Mouse (Mus musculus) lung, postnatal 0 days (tissue): Measurements from ENCODE around the gene Cfap97. TPM values are rescaled to one million over a fixed set of nuclear protein-coding genes. Genes with fewer than 3 reads are reported as not detected.
A peak's percentile ranks its signal among the peaks of the same experiment; 100 is the strongest.

Source experiments
- ATAC-seq: fragments of 200-750 bp; cut with Nextera tagmentation; 2 replicates; pipeline ENCODE4 v1.8.0; 2017; ENCODE audit warnings: moderate library complexity
- DNase-seq: peaks from one replicate; pipeline ENCODE4 v3.0.0-alpha.2; 2016; ENCODE audit warnings: low spot score
- H3K27ac ChIP-seq: fragments of 300-500 bp; sonication (generic); 2 replicates; pipeline ENCODE4 v1.5.1; 2014; ENCODE audit warnings: antibody characterized with exemption, mild to moderate bottlenecking, low read length, mixed read lengths
- H3K27me3 ChIP-seq: fragments of 300-500 bp; sonication (generic); replicated peaks from 2 replicates; pipeline ENCODE4 v1.6.1; 2014; ENCODE audit warnings: low read length, mixed read lengths; ENCODE audit not compliant: insufficient read depth
- H3K36me3 ChIP-seq: fragments of 300-500 bp; sonication (generic); 2 replicates; pipeline ENCODE4 v1.6.1; 2014; ENCODE audit warnings: low read length, mixed read lengths; ENCODE audit not compliant: insufficient read depth
- H3K4me1 ChIP-seq: fragments of 300-500 bp; sonication (generic); 2 replicates; pipeline ENCODE4 v1.6.1; 2014; ENCODE audit warnings: antibody characterized with exemption, low read depth, low read length, mixed read lengths; ENCODE audit not compliant: insufficient read depth
- H3K4me2 ChIP-seq: fragments of 300-500 bp; sonication (generic); replicated peaks from 2 replicates; pipeline ENCODE4 v1.6.1; 2014; ENCODE audit warnings: low read depth, mild to moderate bottlenecking, low read length, moderate library complexity, mixed read lengths
- H3K4me3 ChIP-seq: fragments of 300-500 bp; sonication (generic); 2 replicates; pipeline ENCODE4 v1.5.1; 2014; ENCODE audit warnings: low read depth, low read length
- H3K9ac ChIP-seq: fragments of 300-500 bp; sonication (generic); replicated peaks from 2 replicates; pipeline ENCODE4 v1.6.1; 2014; ENCODE audit warnings: low read depth, mild to moderate bottlenecking
- H3K9me3 ChIP-seq: fragments of 300-500 bp; sonication (generic); 2 replicates; pipeline ENCODE4 v1.6.1; 2016; ENCODE audit warnings: low read length, mixed read lengths
- CTCF ChIP-seq: IDR thresholded peaks from 2 replicates; pipeline ENCODE4 v1.5.1; 2016; ENCODE audit warnings: antibody characterized with exemption, mild to moderate bottlenecking
- EP300 ChIP-seq: IDR thresholded peaks from 2 replicates; pipeline ENCODE4 v1.6.1; 2016; ENCODE audit warnings: antibody characterized with exemption, mild to moderate bottlenecking, control low read depth
- WGBS: fragments of 180-500 bp; shearing (Covaris S2); extraction: QIAGEN DNeasy Blood & Tissue Kit; methylation state at CpG from one replicate; pipeline ENCODE4 v1.1.7; 2014; 5-methylcytosine and 5-hydroxymethylcytosine counted together
- polyA plus RNA-seq: library from polyadenylated mRNA; unstranded; fragments of >200 nt; fragmentation: Nextera tagmentation; extraction: Ambion mirVana; gene quantifications from 2 replicates; pipeline ENCODE4 v1.2.1, GENCODE M21; 2015

Gene Cfap97
- polyA plus RNA-seq, 1 experiment from 2014 or later, result 25.8 TPM

DNA sequence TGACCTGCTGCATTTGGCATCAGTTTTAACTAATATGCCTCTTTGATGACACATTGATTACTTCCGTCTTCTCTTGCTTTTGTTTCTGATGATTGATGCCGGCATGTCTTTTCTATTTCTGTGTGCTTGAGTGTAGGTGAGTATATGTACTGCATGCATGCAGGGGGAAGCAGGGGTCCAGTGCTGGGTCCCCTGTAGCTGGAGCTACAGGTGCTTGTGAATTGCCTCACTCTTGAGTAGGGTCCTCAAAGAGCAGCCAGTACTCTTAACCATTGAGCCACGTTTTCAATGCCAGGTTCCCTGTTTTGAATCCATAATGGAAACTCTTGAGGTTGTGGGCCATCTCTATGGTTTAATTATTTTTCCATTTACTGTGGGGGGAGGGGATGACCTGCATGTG lies 52.7 kb downstream of the Cfap97 start:
- WGBS, result 90% methylated on average over 3 of the region's 3 CpGs
- Histone ChIP-seq H3K4me3 (no peak overlapping the region), H3K9me3 (no peaks in the 10 kb centered on the region), H3K27me3 (no peaks in the 10 kb centered on the region), H3K9ac (no peak overlapping the region), H3K27ac (no peak overlapping the region), H3K36me3 (peaks cover 10% of the 10 kb centered on the region), H3K4me1 (peaks cover 4% of the 10 kb centered on the region; the same call in 1 of the 2 replicates), H3K4me2 (no peak overlapping the region)
- DNase-seq (no peak), ATAC-seq (no peak)
- TF ChIP-seq CTCF (no peak), EP300 (no peak)

GRCm38 (mm10) chr8:46204974-46205640 lies 53.5 kb downstream of the Cfap97 start:
- no peak for DNase-seq
- Histone ChIP-seq H3K27me3 (no peaks in the 10 kb centered on the region), H3K9me3 (no peaks in the 10 kb centered on the region), H3K36me3 (peaks cover 10% of the 10 kb centered on the region), H3K4me2 (no peak overlapping the region), H3K9ac (no peak overlapping the region), H3K27ac (no peak overlapping the region), H3K4me3 (no peak overlapping the region), H3K4me1 (peaks cover 5% of the 10 kb centered on the region; the same call in 1 of the 2 replicates)
- 79% methylated on average over 9 of the region's 9 CpGs for WGBS
- TF ChIP-seq EP300 (no peak), CTCF (no peak)
- ATAC-seq, result no peak

GRCm38 (mm10) chr8:46206107-46206506 lies 54.5 kb downstream of the Cfap97 start:
- Histone ChIP-seq H3K4me2 (no peak overlapping the region), H3K36me3 (peaks cover 10% of the 10 kb centered on the region), H3K27ac (no peak overlapping the region), H3K4me1 (peaks cover 5% of the 10 kb centered on the region; the same call in 1 of the 2 replicates), H3K9me3 (no peaks in the 10 kb centered on the region), H3K4me3 (no peak overlapping the region), H3K27me3 (no peaks in the 10 kb centered on the region), H3K9ac (no peak overlapping the region)
- DNase-seq (no peak), ATAC-seq (no peak)
- WGBS, result 84% methylated on average over 6 of the region's 6 CpGs
- TF ChIP-seq CTCF (no peak), EP300 (no peak)

- Histone ChIP-seq H3K4me2 (no peak overlapping the region), H3K9ac (no peak overlapping the region), H3K9me3 (no peaks in the 10 kb centered on the region), H3K27ac (no peak overlapping the region), H3K36me3 (peaks cover 10% of the 10 kb centered on the region), H3K4me3 (no peak overlapping the region), H3K4me1 (peaks cover 9% of the 10 kb centered on the region; the same call in 1 of the 2 replicates), H3K27me3 (no peaks in the 10 kb centered on the region)
- DNase-seq (no peak), ATAC-seq (no peak)
- TF ChIP-seq EP300, result no peak
- no peak for TF ChIP-seq CTCF
- 60% methylated on average over 12 of the region's 12 CpGs for WGBS
These were observed 56.8 kb downstream of the Cfap97 start for GRCm38 (mm10) chr8:46208354-46208753.

DNA sequence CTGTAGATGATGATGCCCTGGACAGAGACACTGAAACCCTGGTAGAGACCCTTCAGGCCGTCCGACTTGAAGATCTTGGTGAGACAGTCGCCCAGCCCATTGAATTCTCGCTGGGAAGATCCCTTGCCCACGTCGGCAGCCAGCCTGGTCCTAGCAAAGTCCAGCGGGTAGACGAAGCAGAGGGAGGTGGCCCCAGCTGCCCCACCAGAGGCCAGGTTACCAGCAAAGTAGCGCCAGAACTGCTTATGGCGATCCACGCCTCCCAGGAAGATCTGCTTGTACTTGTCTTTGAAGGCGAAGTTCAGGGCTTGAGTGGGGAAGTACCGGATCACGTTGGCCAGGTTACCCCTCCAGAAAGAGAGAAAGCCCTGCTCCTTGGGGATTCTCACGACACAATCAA lies 57.5 kb downstream of the Cfap97 start:
- Histone ChIP-seq H3K27me3 (no peaks in the 10 kb centered on the region), H3K4me3 (no peak overlapping the region), H3K36me3 (peaks cover 10% of the 10 kb centered on the region), H3K9me3 (no peaks in the 10 kb centered on the region), H3K9ac (no peak overlapping the region; the same call in 1 of the 2 replicates), H3K27ac (no peak overlapping the region), H3K4me1 (peaks cover 9% of the 10 kb centered on the region; the same call in 1 of the 2 replicates), H3K4me2 (no peak overlapping the region)
- no peak for DNase-seq
- no peak for ATAC-seq
- TF ChIP-seq EP300 (no peak), CTCF (no peak)
- 81% methylated on average over 15 of the region's 15 CpGs for WGBS

DNA sequence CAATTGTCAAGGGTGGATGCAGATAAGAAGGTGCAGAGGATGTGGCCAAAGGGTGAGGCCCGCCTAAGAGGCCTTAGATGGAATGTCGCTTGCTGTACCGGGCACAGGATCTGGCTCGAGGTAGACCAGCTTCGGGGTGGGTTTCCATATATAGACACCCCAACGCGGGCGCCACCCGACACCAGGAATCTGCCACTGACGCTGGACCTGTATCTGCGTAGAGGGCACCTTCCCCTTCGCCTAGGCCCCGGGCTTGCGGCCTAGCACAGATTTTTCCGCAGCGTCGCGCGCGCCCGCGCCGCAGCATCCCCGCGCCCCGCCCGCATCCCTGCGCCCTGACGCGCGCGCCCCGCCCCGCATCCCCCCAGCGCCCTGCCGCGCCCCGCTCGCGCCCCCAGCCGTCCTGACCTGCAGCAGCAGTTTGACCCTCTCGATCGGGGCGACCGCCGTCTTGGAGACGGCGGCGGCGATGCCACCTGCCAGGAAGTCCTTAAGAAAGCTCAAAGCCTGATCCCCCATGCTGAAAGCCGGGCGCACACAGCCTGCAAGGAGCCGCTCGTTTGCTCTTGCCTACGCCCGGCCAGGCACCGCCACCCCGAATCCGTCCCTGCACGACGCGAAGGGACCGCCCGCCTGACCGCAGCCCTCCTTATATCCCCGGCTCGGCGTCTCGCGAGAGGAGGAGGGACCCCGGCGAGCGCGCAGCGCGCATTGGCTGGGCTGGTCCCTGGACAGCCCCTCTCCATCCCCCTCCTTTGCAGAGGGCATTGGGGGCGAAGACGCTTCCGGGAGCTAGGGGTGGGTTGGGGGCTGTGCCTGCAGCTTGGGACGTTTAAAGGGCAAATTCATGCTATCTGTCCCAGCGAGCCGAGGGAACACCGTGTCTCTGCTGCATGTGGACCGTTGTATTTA lies 59.1 kb downstream of the Cfap97 start, which contains the start of gene Slc25a4:
Gene Slc25a4, minus strand, starts transcription at position 881 of the 912 bp plus-strand sequence.
- Histone ChIP-seq H3K27ac (peak within 1 kb of the TSS; percentile 91), H3K4me3 (peak within 1 kb of the TSS; percentile 80), H3K36me3 (peaks cover 10% of the 10 kb centered on the region), H3K27me3 (no peaks in the 10 kb centered on the region), H3K4me1 (peaks cover 9% of the 10 kb centered on the region; the same call in 1 of the 2 replicates), H3K4me2 (peak within 1 kb of the TSS; percentile 79), H3K9ac (peak within 1 kb of the TSS; percentile 82), H3K9me3 (no peaks in the 10 kb centered on the region)
- peak; percentile 94 for DNase-seq
- TF ChIP-seq CTCF, result no peak
- peak; percentile 83 for TF ChIP-seq EP300
- WGBS, result 4% methylated on average over 60 of the region's 84 CpGs
- peak; percentile 99 for ATAC-seq
